Mouse (Mus musculus) E14TG2a.4 (cell line): Measurements from ENCODE around the gene Cpt2.
A peak's percentile ranks its signal among the peaks of the same experiment; 100 is the strongest.

Source experiments
- CTCF ChIP-seq: conservative IDR thresholded peaks from 2 replicates; pipeline ENCODE4 v1.5.1; 2014; ENCODE audit warnings: low read length
- NANOG ChIP-seq: IDR thresholded peaks from 2 replicates; pipeline ENCODE4 v1.6.1; 2014; ENCODE audit warnings: borderline replicate concordance, low read length, mixed read lengths
- POU5F1 ChIP-seq: IDR thresholded peaks from 2 replicates; pipeline ENCODE4 v1.6.1; 2014; ENCODE audit warnings: low read length, borderline replicate concordance

- peak; percentile 48 for TF ChIP-seq CTCF
- TF ChIP-seq NANOG, result no peak
- no peak for TF ChIP-seq POU5F1
These were observed 30.7 kb downstream of the Cpt2 start for GRCm38 (mm10) chr4:107892663-107893062.
